Mouse (Mus musculus) C2C12 (cell line): ENCODE results near the gene Mcm3ap. TPM values are rescaled to one million over a fixed set of nuclear protein-coding genes. Genes with fewer than 3 reads are reported as not detected.

Source experiments
- H3K27me3 ChIP-seq: one replicate; pipeline ENCODE4 v1.6.1; 2011; ENCODE audit not compliant: control insufficient read depth, insufficient read depth, insufficient read length
- H3K36me3 ChIP-seq: one replicate; pipeline ENCODE4 v1.6.1; 2011; ENCODE audit not compliant: control insufficient read depth, insufficient read depth
- H3K4me3 ChIP-seq: one replicate; pipeline ENCODE4 v1.5.1; 2011; ENCODE audit warnings: mild to moderate bottlenecking, control low read depth; ENCODE audit not compliant: poor library complexity, insufficient read depth, severe bottlenecking
- H3K79me2 ChIP-seq: one replicate; pipeline ENCODE4 v1.6.1; 2011; ENCODE audit not compliant: control insufficient read depth, insufficient read depth
- H3K79me3 ChIP-seq: one replicate; pipeline ENCODE4 v1.6.1; 2011; ENCODE audit warnings: low read depth, control low read depth
- H3ac ChIP-seq: one replicate; pipeline ENCODE3; 2011; ENCODE audit warnings: low read depth; ENCODE audit not compliant: control insufficient read depth, insufficient read length
- CEBPB ChIP-seq: IDR thresholded peaks from one replicate; pipeline ENCODE4 v1.6.1; 2011; ENCODE audit warnings: low read depth, mild to moderate bottlenecking, control low read depth, moderate library complexity
- CTCF ChIP-seq: IDR thresholded peaks from one replicate; pipeline ENCODE4 v1.5.1; 2011; ENCODE audit not compliant: control insufficient read depth, insufficient read depth, insufficient read length
- FOSL1 ChIP-seq: IDR thresholded peaks from one replicate; pipeline ENCODE4 v1.8.0; 2011; ENCODE audit warnings: mild to moderate bottlenecking, low read length; ENCODE audit not compliant: poor library complexity, insufficient read depth, severe bottlenecking
- MAX ChIP-seq: IDR thresholded peaks from one replicate; pipeline ENCODE4 v1.6.1; 2011; ENCODE audit warnings: mild to moderate bottlenecking, control low read depth
- MYOD1 ChIP-seq: IDR thresholded peaks from one replicate; pipeline ENCODE4 v1.6.1; 2011; ENCODE audit warnings: low read depth; ENCODE audit not compliant: control insufficient read depth, insufficient read length
- MYOG ChIP-seq: IDR thresholded peaks from one replicate; pipeline ENCODE4 v1.6.1; 2011; ENCODE audit not compliant: control insufficient read depth, insufficient read length; ENCODE audit errors: extremely low read depth
- USF1 ChIP-seq: IDR thresholded peaks from one replicate; pipeline ENCODE4 v1.6.1; 2011; ENCODE audit warnings: low read depth, mild to moderate bottlenecking, control low read depth, moderate library complexity
- polyA plus RNA-seq: library from polyadenylated mRNA; unstranded; fragments of >200 nt; fragmentation: generic; extraction: Trizol; gene quantifications from one replicate; pipeline ENCODE4 v1.2.1, GENCODE M21; 2012; ENCODE audit warnings: missing spikeins

Mcm3ap gene
- polyA plus RNA-seq, 1 experiment: 31.9 TPM

- Histone ChIP-seq H3ac (no peak overlapping the region), H3K27me3 (no peaks in the 10 kb centered on the region), H3K79me2 (no peaks in the 10 kb centered on the region), H3K36me3 (peaks cover 57% of the 10 kb centered on the region), H3K79me3 (no peaks in the 10 kb centered on the region), H3K4me3 (no peak overlapping the region)
- TF ChIP-seq USF1 (no peak), CEBPB (no peak), CTCF (no peak), FOSL1 (no peak), MYOG (no peak), MAX (no peak), MYOD1 (no peak)
Observed at GRCm38 (mm10) chr10:76505865-76506264, 37.1 kb downstream of the Mcm3ap start.

- Histone ChIP-seq H3K36me3 (peaks cover 56% of the 10 kb centered on the region), H3K27me3 (no peaks in the 10 kb centered on the region), H3ac (no peak overlapping the region), H3K4me3 (no peak overlapping the region), H3K79me3 (no peaks in the 10 kb centered on the region), H3K79me2 (no peaks in the 10 kb centered on the region)
- TF ChIP-seq USF1 (no peak), FOSL1 (no peak), MYOD1 (no peak), MAX (peak; percentile 66), CTCF (peak; percentile 90)
Observed at GRCm38 (mm10) chr10:76512965-76513583, 44.3 kb downstream of the Mcm3ap start.

GRCm38 (mm10) chr10:76530922-76531321 is 62.2 kb downstream of the Mcm3ap start:
- H3K4me3 ChIP-seq: peak overlapping the region; percentile 19
- no peak for TF ChIP-seq MYOG
- no peak for TF ChIP-seq MAX
- TF ChIP-seq CEBPB: no peak
- TF ChIP-seq MYOD1: no peak
- TF ChIP-seq FOSL1: no peak
- peaks cover 12% of the 10 kb centered on the region for H3K79me2 ChIP-seq
- H3K27me3 ChIP-seq: no peaks in the 10 kb centered on the region
- H3ac ChIP-seq: peak overlapping the region; percentile 36
- no peaks in the 10 kb centered on the region for H3K79me3 ChIP-seq
- H3K36me3 ChIP-seq: peaks cover 17% of the 10 kb centered on the region

- Histone ChIP-seq H3K4me3 (peak within 1 kb of the TSS; percentile 61), H3K27me3 (no peaks in the 10 kb centered on the region), H3ac (peak within 1 kb of the TSS; percentile 37), H3K79me3 (no peaks in the 10 kb centered on the region), H3K36me3 (peaks cover 17% of the 10 kb centered on the region), H3K79me2 (peaks cover 12% of the 10 kb centered on the region)
- TF ChIP-seq FOSL1 (no peak), MYOG (no peak), USF1 (peak; percentile 48), CEBPB (no peak), MAX (peak; percentile 43)
Observed at GRCm38 (mm10) chr10:76531375-76531774, 62.6 kb downstream of the Mcm3ap start, which contains the start of gene Lss. Gene Lss (plus strand): TSS chr10:76531588.

- Histone ChIP-seq H3K4me3 (peak overlapping the region; percentile 61), H3K79me3 (no peaks in the 10 kb centered on the region), H3ac (peak overlapping the region; percentile 37), H3K36me3 (peaks cover 22% of the 10 kb centered on the region), H3K27me3 (no peaks in the 10 kb centered on the region), H3K79me2 (peaks cover 12% of the 10 kb centered on the region)
- TF ChIP-seq FOSL1 (no peak), MAX (no peak), USF1 (no peak), CEBPB (no peak), CTCF (no peak), MYOD1 (no peak), MYOG (no peak)
Observed at GRCm38 (mm10) chr10:76531828-76532227, 63.1 kb downstream of the Mcm3ap start.

GRCm38 (mm10) chr10:76535526-76535925 is 66.8 kb downstream of the Mcm3ap start:
- no peak for TF ChIP-seq CTCF
- no peak for TF ChIP-seq MYOG
- TF ChIP-seq FOSL1: no peak
- no peak for TF ChIP-seq MAX
- TF ChIP-seq CEBPB: no peak
- no peak for TF ChIP-seq USF1
- TF ChIP-seq MYOD1: no peak
- H3K27me3 ChIP-seq: no peaks in the 10 kb centered on the region
- no peak overlapping the region for H3ac ChIP-seq
- no peaks in the 10 kb centered on the region for H3K79me3 ChIP-seq
- peaks cover 54% of the 10 kb centered on the region for H3K36me3 ChIP-seq
- peaks cover 12% of the 10 kb centered on the region for H3K79me2 ChIP-seq
- no peak overlapping the region for H3K4me3 ChIP-seq
